ENCODE assay signal across 9 mouse cellular contexts in the genomic region with DNA sequence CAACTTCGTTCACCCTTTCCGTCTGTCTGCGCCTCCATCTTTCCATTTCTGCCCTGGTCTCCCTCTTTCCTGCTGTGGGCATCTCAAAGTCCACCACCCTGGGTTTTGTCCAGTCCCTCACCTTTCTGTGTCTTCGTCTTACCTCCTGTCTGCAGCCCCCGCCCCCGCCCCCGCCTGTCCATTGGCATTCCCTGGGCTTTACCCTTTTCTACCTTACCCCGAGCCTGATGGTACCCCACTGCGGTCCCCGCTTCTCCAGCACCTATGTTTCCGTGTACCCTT. TPM values are rescaled to one million over a fixed set of nuclear protein-coding genes. Genes with fewer than 3 reads are reported as not detected.
DNase-seq lines count a peak whose midpoint lies in the region; ATAC-seq and TF ChIP-seq lines count a peak whose summit lies in the region.
"Had no signal": no experiment of that assay in that cellular context is flagged by ENCODE, and none has a peak within 500 bp of the region (broad histone marks: within the 10 kb centered on the region; RNA-seq: fewer than 3 reads in every experiment).

No protein-coding gene starts in this region.

- peaks cover 30% of the 10 kb centered on the region for H3K4me1 ChIP-seq in lung, embryonic 15.5 days
- peaks cover 62% of the 10 kb centered on the region for H3K4me1 ChIP-seq in forebrain, embryonic 12.5 days
- H3K4me1 ChIP-seq in limb, embryonic 12.5 days (replicated peaks): peaks cover 31% of the 10 kb centered on the region
- 0 out of 2 replicates have a peak, but pooled peaks cover 2% of the 10 kb centered on the region for H3K4me1 ChIP-seq in stomach, postnatal 0 days (replicated peaks; ENCODE audit: control insufficient read depth, insufficient read depth)

- ATAC-seq in lung, embryonic 15.5 days (ENCODE audit: borderline replicate concordance, extremely low read depth, low FRiP score, low TSS enrichment): no peak
- ATAC-seq in forebrain, embryonic 12.5 days (ENCODE audit: low FRiP score): no peak
- no peak for ATAC-seq in limb, embryonic 12.5 days (ENCODE audit: insufficient number of reproducible peaks, insufficient read depth, low FRiP score, low TSS enrichment, low read depth)
- no peak for ATAC-seq in stomach, postnatal 0 days (ENCODE audit: low FRiP score, low TSS enrichment)

- WGBS in lung, embryonic 15.5 days: 3% methylated on average over 11 of the region's 11 CpGs
- WGBS in forebrain, embryonic 12.5 days: 4% methylated on average over 11 of the region's 11 CpGs
- 3% methylated on average over 11 of the region's 11 CpGs for WGBS in limb, embryonic 12.5 days
- WGBS in stomach, postnatal 0 days: 7% methylated on average over 10 of the region's 11 CpGs

- H3K36me3 ChIP-seq in lung, embryonic 15.5 days: no peaks in the 10 kb centered on the region
- H3K36me3 ChIP-seq in forebrain, embryonic 12.5 days (replicated peaks): no peaks in the 10 kb centered on the region
- no peaks in the 10 kb centered on the region for H3K36me3 ChIP-seq in limb, embryonic 12.5 days
- no peaks in the 10 kb centered on the region for H3K36me3 ChIP-seq in stomach, postnatal 0 days (ENCODE audit: control insufficient read depth, insufficient read depth, low read length)

- no peak overlapping the region for H3K9ac ChIP-seq in lung, embryonic 15.5 days
- H3K9ac ChIP-seq in forebrain, embryonic 12.5 days: peak overlapping the region; percentile 84
- no peak overlapping the region for H3K9ac ChIP-seq in limb, embryonic 12.5 days (replicated peaks)
- H3K9ac ChIP-seq in stomach, postnatal 0 days (ENCODE audit: low read length): no peak overlapping the region

- no peak for TF ChIP-seq EP300 in stomach, postnatal 0 days (optimal IDR thresholded peaks at IDR 0.05)

- peak overlapping the region; percentile 95; the same call in 1 of the 2 replicates for H3K4me2 ChIP-seq in lung, embryonic 15.5 days
- H3K4me2 ChIP-seq in forebrain, embryonic 12.5 days: peak overlapping the region; percentile 94
- H3K4me2 ChIP-seq in limb, embryonic 12.5 days: peak overlapping the region; percentile 98
- no peak overlapping the region for H3K4me2 ChIP-seq in stomach, postnatal 0 days (replicated peaks; ENCODE audit: low read depth)

- peak overlapping the region; percentile 57; the same call in 1 of the 2 replicates for H3K4me3 ChIP-seq in lung, embryonic 15.5 days
- peak overlapping the region; percentile 65 for H3K4me3 ChIP-seq in forebrain, embryonic 12.5 days (replicated peaks)
- peak overlapping the region; percentile 73 for H3K4me3 ChIP-seq in limb, embryonic 12.5 days (replicated peaks)
- peak overlapping the region; percentile 59; the same call in 1 of the 2 replicates for H3K4me3 ChIP-seq in stomach, postnatal 0 days (ENCODE audit: low read depth, low read length)
- H3K4me3 ChIP-seq: myocyte had no signal

- H3K27me3 ChIP-seq in lung, embryonic 15.5 days: peaks cover 96% of the 10 kb centered on the region
- peaks cover 84% of the 10 kb centered on the region for H3K27me3 ChIP-seq in forebrain, embryonic 12.5 days
- H3K27me3 ChIP-seq in limb, embryonic 12.5 days: peaks cover 95% of the 10 kb centered on the region
- H3K27me3 ChIP-seq in stomach, postnatal 0 days (ENCODE audit: control insufficient read depth, insufficient read depth, low read length): peaks cover 22% of the 10 kb centered on the region

- no peak for TF ChIP-seq CTCF in stomach, postnatal 0 days (IDR thresholded peaks at IDR 0.05; ENCODE audit: low read depth)

- DNase-seq in lung, postnatal 4 days: no peak
- no peak for DNase-seq in stomach, postnatal 0 days (ENCODE audit: low spot score)
- no peak for DNase-seq in embryo, embryonic 11 days
- DNase-seq in frontal cortex, postnatal 10 days (ENCODE audit: low spot score in 2 of 2): no peak

- H3K9me3 ChIP-seq in lung, embryonic 15.5 days: no peaks in the 10 kb centered on the region
- H3K9me3 ChIP-seq in forebrain, embryonic 12.5 days: no peaks in the 10 kb centered on the region
- no peaks in the 10 kb centered on the region for H3K9me3 ChIP-seq in limb, embryonic 12.5 days
- H3K9me3 ChIP-seq in stomach, postnatal 0 days (ENCODE audit: control insufficient read depth, low read length): no peaks in the 10 kb centered on the region

- no peak overlapping the region for H3K27ac ChIP-seq in lung, embryonic 15.5 days
- H3K27ac ChIP-seq in forebrain, embryonic 12.5 days: no peak overlapping the region
- H3K27ac ChIP-seq in limb, embryonic 12.5 days: no peak overlapping the region
- H3K27ac ChIP-seq in stomach, postnatal 0 days (replicated peaks): no peak overlapping the region

RNA-seq across cellular contexts. Expression of a gene that starts 1.6 kb away (rescaled TPM):
- polyA plus RNA-seq in lung, embryonic 15.5 days (2015; fragmentation: Nextera tagmentation; extraction: Ambion mirVana): not detected in 2 replicates
- 2.0 TPM in 2 replicates for polyA plus RNA-seq in forebrain, embryonic 12.5 days (2016; fragmentation: Nextera tagmentation; extraction: Ambion mirVana)
- polyA plus RNA-seq in limb, embryonic 12.5 days (2016; fragmentation: Nextera tagmentation; extraction: Ambion mirVana): not detected in 2 replicates
- 0.12 and 0.19 TPM in 2 replicates for polyA plus RNA-seq in stomach, postnatal 0 days (2015; fragmentation: Nextera tagmentation; extraction: Ambion mirVana)

RNA-seq across cellular contexts. Expression of a gene that starts 28.8 kb away (rescaled TPM):
- not detected in 2 replicates for polyA plus RNA-seq in lung, embryonic 15.5 days (2015; fragmentation: Nextera tagmentation; extraction: Ambion mirVana)
- polyA plus RNA-seq in forebrain, embryonic 12.5 days (2016; fragmentation: Nextera tagmentation; extraction: Ambion mirVana): not detected in 2 replicates
- polyA plus RNA-seq in limb, embryonic 12.5 days (2016; fragmentation: Nextera tagmentation; extraction: Ambion mirVana): 0.26 and 0.49 TPM in 2 replicates
- polyA plus RNA-seq in stomach, postnatal 0 days (2015; fragmentation: Nextera tagmentation; extraction: Ambion mirVana): 0.22 and 0.31 TPM in 2 replicates
- polyA plus RNA-seq: gonadal fat pad, adult 2 months; myocyte had no signal

RNA-seq across cellular contexts. Expression of a gene that starts 36.6 kb away (rescaled TPM):
- polyA plus RNA-seq in lung, embryonic 15.5 days (2015; fragmentation: Nextera tagmentation; extraction: Ambion mirVana): not detected in 2 replicates
- not detected in 2 replicates for polyA plus RNA-seq in forebrain, embryonic 12.5 days (2016; fragmentation: Nextera tagmentation; extraction: Ambion mirVana)
- polyA plus RNA-seq in limb, embryonic 12.5 days (2016; fragmentation: Nextera tagmentation; extraction: Ambion mirVana): not detected in 2 replicates
- 0.50 and 0.93 TPM in 2 replicates for polyA plus RNA-seq in stomach, postnatal 0 days (2015; fragmentation: Nextera tagmentation; extraction: Ambion mirVana)
- polyA plus RNA-seq: myocyte had no signal
